Mouse (Mus musculus): ENCODE measurements around the gene Ptprd. TPM values are rescaled to one million over a fixed set of nuclear protein-coding genes. Genes with fewer than 3 reads are reported as not detected.

Gene Ptprd
- polyA plus RNA-seq, 1 experiment from 2014 or later: 13.8 TPM

DNA sequence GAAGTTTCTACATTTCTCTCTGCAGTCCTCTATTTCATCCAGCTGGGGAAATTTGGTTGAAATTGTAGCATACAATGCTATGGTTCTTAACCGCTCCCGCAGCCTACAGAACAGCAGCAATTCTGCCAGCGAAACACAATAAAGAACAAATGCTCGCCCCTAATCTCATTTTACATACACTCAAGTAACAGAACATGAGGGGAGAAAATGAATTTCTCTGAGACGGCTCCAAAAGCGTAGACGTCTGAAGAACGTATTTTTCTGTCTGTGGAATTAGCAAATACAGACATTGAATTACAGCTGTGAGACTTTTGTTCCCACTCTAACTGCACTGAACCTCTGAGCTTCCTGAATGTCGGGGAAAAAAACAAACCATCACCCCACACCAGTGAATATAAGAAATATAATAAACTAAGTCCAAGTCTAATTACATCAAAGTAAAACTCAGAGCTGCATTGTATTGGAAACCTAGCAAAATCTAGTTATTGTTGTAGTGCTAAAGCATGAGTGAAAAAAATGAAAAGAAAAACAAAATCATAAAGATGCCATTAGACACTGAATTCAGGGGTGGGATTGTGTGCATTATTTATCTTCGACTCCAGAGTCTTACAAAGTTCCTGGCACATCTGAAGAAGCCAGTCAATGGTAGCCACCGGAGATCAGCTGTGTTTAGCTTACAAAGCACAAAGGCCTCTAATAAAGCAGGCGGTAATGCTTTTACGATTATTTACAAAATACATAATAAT is 2187.8 kb downstream of the Ptprd start:
- no peak overlapping the region for H3K4me2 ChIP-seq (replicated peaks; ENCODE audit: low read depth)
- no peak for ATAC-seq
- no peaks in the 10 kb centered on the region for H3K4me1 ChIP-seq (replicated peaks; ENCODE audit: control insufficient read depth, insufficient read depth, low read length)
- no peak overlapping the region for H3K9ac ChIP-seq (ENCODE audit: low read depth, low read length)
- H3K36me3 ChIP-seq (ENCODE audit: control insufficient read depth, insufficient read depth): no peaks in the 10 kb centered on the region
- H3K27me3 ChIP-seq (replicated peaks; ENCODE audit: control insufficient read depth, insufficient read depth, low read length): no peaks in the 10 kb centered on the region
- no peaks in the 10 kb centered on the region for H3K9me3 ChIP-seq (ENCODE audit: control insufficient read depth)
- no peak for TF ChIP-seq CTCF (IDR thresholded peaks at IDR 0.05; ENCODE audit: low read depth)
- H3K4me3 ChIP-seq (ENCODE audit: low read depth, low read length): no peak overlapping the region
- no peak overlapping the region for H3K27ac ChIP-seq (ENCODE audit: low read depth, low read length)
- WGBS: 81% methylated on average over 13 of the region's 13 CpGs

DNA sequence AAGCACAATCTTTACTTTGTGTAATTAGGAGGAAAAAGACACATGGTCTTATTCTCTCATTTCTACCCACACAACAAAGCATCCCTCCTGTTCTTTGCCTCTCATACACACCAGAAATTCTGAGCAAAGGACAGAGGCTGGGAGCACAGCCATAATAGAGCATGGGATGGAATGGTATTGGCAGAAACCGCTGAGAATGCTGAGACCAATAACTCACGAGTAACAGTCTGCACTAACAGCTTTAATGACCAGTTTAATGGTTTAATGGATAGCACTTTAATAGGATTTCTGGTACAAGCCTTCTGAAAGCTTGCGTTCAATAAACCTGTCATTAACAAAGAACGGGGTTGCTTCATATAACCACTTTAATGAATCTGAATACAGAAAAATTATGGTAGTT is 2190.1 kb downstream of the Ptprd start:
- ATAC-seq: no peak
- H3K36me3 ChIP-seq (ENCODE audit: control insufficient read depth, insufficient read depth): no peaks in the 10 kb centered on the region
- no peak overlapping the region for H3K27ac ChIP-seq (ENCODE audit: low read depth, low read length)
- WGBS: 73% methylated on average over 4 of the region's 4 CpGs
- H3K4me2 ChIP-seq (replicated peaks; ENCODE audit: low read depth): no peak overlapping the region
- H3K4me3 ChIP-seq (ENCODE audit: low read depth, low read length): no peak overlapping the region
- H3K9ac ChIP-seq (ENCODE audit: low read depth, low read length): no peak overlapping the region
- TF ChIP-seq CTCF (IDR thresholded peaks at IDR 0.05; ENCODE audit: low read depth): no peak
- no peaks in the 10 kb centered on the region for H3K27me3 ChIP-seq (replicated peaks; ENCODE audit: control insufficient read depth, insufficient read depth, low read length)
- no peaks in the 10 kb centered on the region for H3K4me1 ChIP-seq (replicated peaks; ENCODE audit: control insufficient read depth, insufficient read depth, low read length)
- H3K9me3 ChIP-seq (ENCODE audit: control insufficient read depth): no peaks in the 10 kb centered on the region

DNA sequence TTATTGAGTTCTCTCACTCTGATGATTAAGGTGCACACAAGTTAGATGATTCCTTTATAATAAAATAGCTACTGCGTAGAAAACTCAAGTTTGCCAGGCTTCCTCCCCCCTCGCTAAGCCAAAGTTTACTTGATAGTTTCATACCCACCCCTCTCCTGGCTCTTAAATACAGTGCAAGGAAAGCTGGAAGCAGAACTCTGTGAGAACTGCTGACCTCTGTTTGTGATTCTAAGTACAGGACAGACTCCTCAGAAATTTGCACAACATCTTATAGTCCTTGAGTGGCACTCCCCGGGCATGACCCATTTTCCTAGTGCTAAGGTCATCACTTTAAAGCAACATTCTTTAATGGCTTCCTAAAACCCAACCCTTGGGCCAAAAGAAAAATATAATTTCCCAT is 2196.7 kb downstream of the Ptprd start:
- no peak for TF ChIP-seq CTCF (IDR thresholded peaks at IDR 0.05; ENCODE audit: low read depth)
- Histone ChIP-seq H3K36me3 (ENCODE audit: control insufficient read depth, insufficient read depth) (no peaks in the 10 kb centered on the region), H3K4me3 (ENCODE audit: low read depth, low read length) (no peak overlapping the region), H3K4me1 (replicated peaks; ENCODE audit: control insufficient read depth, insufficient read depth, low read length) (no peaks in the 10 kb centered on the region), H3K4me2 (replicated peaks; ENCODE audit: low read depth) (no peak overlapping the region), H3K27ac (ENCODE audit: low read depth, low read length) (no peak overlapping the region), H3K9me3 (ENCODE audit: control insufficient read depth) (no peaks in the 10 kb centered on the region), H3K27me3 (replicated peaks; ENCODE audit: control insufficient read depth, insufficient read depth, low read length) (no peaks in the 10 kb centered on the region), H3K9ac (ENCODE audit: low read depth, low read length) (no peak overlapping the region)
- no peak for ATAC-seq
- WGBS: 88% methylated on average over 3 of the region's 3 CpGs

DNA sequence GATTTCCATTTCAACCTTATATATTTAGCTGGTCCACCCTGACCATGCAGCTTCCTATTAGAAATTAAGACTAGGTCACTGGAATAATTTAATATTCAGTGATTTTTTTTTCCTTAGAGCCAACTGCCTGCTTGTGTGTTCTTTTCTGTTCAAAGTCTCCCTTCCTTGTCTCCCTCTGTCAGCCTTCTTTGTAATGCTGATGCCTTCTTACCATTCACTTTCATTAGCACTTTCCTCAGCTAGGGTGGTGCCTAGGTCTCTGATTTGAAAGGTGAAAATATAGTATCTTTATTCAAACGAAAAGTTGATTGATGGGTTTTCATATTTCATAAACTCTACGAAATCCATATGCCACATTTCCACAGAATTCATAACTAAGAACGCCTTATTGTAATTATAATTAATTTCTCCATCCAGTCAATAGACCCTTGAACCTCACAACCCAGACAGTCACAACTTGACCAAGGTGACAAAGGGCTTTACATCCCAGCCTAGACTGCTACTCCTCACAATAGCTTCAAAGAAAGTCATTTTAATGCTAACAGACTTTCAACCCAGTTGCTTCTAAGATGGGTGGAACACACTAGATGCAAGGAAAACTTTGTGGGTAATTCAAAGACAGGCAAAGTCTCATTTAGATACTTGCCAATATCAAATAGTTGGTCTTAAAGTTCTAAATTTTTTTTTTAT is 2197.5 kb downstream of the Ptprd start:
- ATAC-seq: no peak
- no peaks in the 10 kb centered on the region for H3K36me3 ChIP-seq (ENCODE audit: control insufficient read depth, insufficient read depth)
- TF ChIP-seq CTCF (IDR thresholded peaks at IDR 0.05; ENCODE audit: low read depth): no peak
- H3K9ac ChIP-seq (ENCODE audit: low read depth, low read length): no peak overlapping the region
- H3K4me3 ChIP-seq (ENCODE audit: low read depth, low read length): no peak overlapping the region
- H3K4me2 ChIP-seq (replicated peaks; ENCODE audit: low read depth): no peak overlapping the region
- no peak overlapping the region for H3K27ac ChIP-seq (ENCODE audit: low read depth, low read length)
- H3K27me3 ChIP-seq (replicated peaks; ENCODE audit: control insufficient read depth, insufficient read depth, low read length): no peaks in the 10 kb centered on the region
- H3K4me1 ChIP-seq (replicated peaks; ENCODE audit: control insufficient read depth, insufficient read depth, low read length): no peaks in the 10 kb centered on the region
- whole genome bisulfite sequencing: 77% methylated on average over 3 of the region's 3 CpGs
- H3K9me3 ChIP-seq (ENCODE audit: control insufficient read depth): no peaks in the 10 kb centered on the region

DNA sequence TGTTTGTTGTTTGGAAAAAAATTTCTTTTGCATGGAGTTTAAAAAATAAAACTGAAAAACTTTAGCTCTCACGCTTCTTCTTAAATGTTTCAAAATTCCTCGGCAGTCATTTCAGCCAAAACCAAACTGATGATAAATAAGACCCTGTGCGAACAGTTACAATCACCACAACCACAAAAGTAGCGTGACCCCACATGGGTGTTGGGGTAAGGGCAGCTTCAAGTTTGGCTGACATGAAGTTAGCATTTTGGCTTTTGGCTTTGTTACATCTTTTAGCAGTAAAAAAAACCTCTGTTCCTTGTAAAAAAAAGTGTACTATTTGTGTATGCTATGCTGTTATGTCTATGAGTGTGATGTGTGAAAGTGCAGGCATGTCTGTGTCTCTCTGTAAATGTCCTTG is 2203.2 kb downstream of the Ptprd start:
- no peak for ATAC-seq
- Histone ChIP-seq H3K9me3 (ENCODE audit: control insufficient read depth) (no peaks in the 10 kb centered on the region), H3K9ac (ENCODE audit: low read depth, low read length) (no peak overlapping the region), H3K27ac (ENCODE audit: low read depth, low read length) (no peak overlapping the region), H3K4me3 (ENCODE audit: low read depth, low read length) (no peak overlapping the region), H3K27me3 (replicated peaks; ENCODE audit: control insufficient read depth, insufficient read depth, low read length) (no peaks in the 10 kb centered on the region), H3K36me3 (ENCODE audit: control insufficient read depth, insufficient read depth) (no peaks in the 10 kb centered on the region), H3K4me1 (replicated peaks; ENCODE audit: control insufficient read depth, insufficient read depth, low read length) (no peaks in the 10 kb centered on the region), H3K4me2 (replicated peaks; ENCODE audit: low read depth) (no peak overlapping the region)
- 82% methylated on average over 4 of the region's 4 CpGs for WGBS
- TF ChIP-seq CTCF (IDR thresholded peaks at IDR 0.05; ENCODE audit: low read depth): no peak

DNA sequence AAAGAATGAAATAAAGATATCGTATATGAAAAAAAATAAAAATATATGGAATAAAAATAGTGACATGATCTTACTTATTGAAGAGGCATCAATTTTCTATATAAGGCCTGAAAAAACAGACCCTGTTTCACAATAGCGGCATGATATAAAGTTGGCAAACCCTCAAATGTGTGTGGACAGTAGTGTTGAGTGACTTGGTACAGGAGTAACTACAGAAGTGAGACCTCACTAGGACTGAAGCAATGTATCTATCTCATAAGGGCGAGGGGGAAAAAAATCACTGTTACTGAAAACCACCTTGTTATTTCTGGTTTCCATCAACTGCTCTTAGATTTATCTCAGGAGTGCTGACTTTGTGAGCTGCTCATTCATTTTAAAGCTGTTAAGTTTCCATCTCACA is 2204.5 kb downstream of the Ptprd start:
- H3K4me2 ChIP-seq (replicated peaks; ENCODE audit: low read depth): no peak overlapping the region
- WGBS: 93% methylated on average over 3 of the region's 3 CpGs
- H3K4me1 ChIP-seq (replicated peaks; ENCODE audit: control insufficient read depth, insufficient read depth, low read length): no peaks in the 10 kb centered on the region
- no peaks in the 10 kb centered on the region for H3K36me3 ChIP-seq (ENCODE audit: control insufficient read depth, insufficient read depth)
- H3K9me3 ChIP-seq (ENCODE audit: control insufficient read depth): no peaks in the 10 kb centered on the region
- H3K9ac ChIP-seq (ENCODE audit: low read depth, low read length): no peak overlapping the region
- no peak for TF ChIP-seq CTCF (IDR thresholded peaks at IDR 0.05; ENCODE audit: low read depth)
- no peaks in the 10 kb centered on the region for H3K27me3 ChIP-seq (replicated peaks; ENCODE audit: control insufficient read depth, insufficient read depth, low read length)
- no peak for ATAC-seq
- H3K4me3 ChIP-seq (ENCODE audit: low read depth, low read length): no peak overlapping the region
- H3K27ac ChIP-seq (ENCODE audit: low read depth, low read length): no peak overlapping the region
